Mouse (Mus musculus) liver, embryonic 14.5 days (tissue): ENCODE data around the gene Eif3d. TPM values are rescaled to one million over a fixed set of nuclear protein-coding genes. Genes with fewer than 3 reads are reported as not detected.

ENCODE experiments used
- ATAC-seq: fragments of 200-750 bp; cut with Nextera tagmentation; 2 replicates; pipeline ENCODE4 v1.8.0; 2017; ENCODE audit warnings: moderate number of reproducible peaks, mild to moderate bottlenecking, moderate library complexity; ENCODE audit not compliant: insufficient read depth
- DNase-seq, 3 experiments: peaks; one replicate each; pipeline ENCODE4 v3.0.0-alpha.2; 2012 to 2013; ENCODE audit warnings: low read depth in 3 of 3, low spot score in 3 of 3
- H3K27ac ChIP-seq: fragments of 300-500 bp; sonication (generic); 2 replicates; pipeline ENCODE4 v1.5.1; 2014; ENCODE audit warnings: moderate library complexity, mild to moderate bottlenecking, control low read depth, inconsistent platforms
- H3K27me3 ChIP-seq: fragments of 300-500 bp; sonication (generic); 2 replicates; pipeline ENCODE4 v1.6.1; 2014; ENCODE audit warnings: mild to moderate bottlenecking, low read length, moderate library complexity; ENCODE audit not compliant: control insufficient read depth, insufficient read depth
- H3K36me3 ChIP-seq: fragments of 300-500 bp; sonication (generic); replicated peaks from 2 replicates; pipeline ENCODE4 v1.6.1; 2014; ENCODE audit warnings: low read depth; ENCODE audit not compliant: control insufficient read depth, insufficient read depth
- H3K4me1 ChIP-seq, 2 experiments: fragments of 200-500 bp in 1 of 2; fragments of 300-500 bp in 1 of 2; sonication (generic) in 1 of 2; replicated peaks; 2 replicates each; pipeline ENCODE4 v1.6.1; 2012 to 2014; ENCODE audit warnings: antibody characterized with exemption in 1 of 2, inconsistent platforms in 1 of 2, low read length in 1 of 2; ENCODE audit not compliant: control insufficient read depth in 2 of 2, insufficient read depth in 2 of 2
- H3K4me2 ChIP-seq: fragments of 300-500 bp; sonication (generic); 2 replicates; pipeline ENCODE4 v1.6.1; 2014; ENCODE audit warnings: low read depth, mild to moderate bottlenecking, control low read depth, moderate library complexity
- H3K4me3 ChIP-seq, 2 experiments: fragments of 200-500 bp in 1 of 2; fragments of 300-500 bp in 1 of 2; sonication (generic) in 1 of 2; 2 replicates each; pipeline ENCODE4 v1.5.1; 2012 to 2014; ENCODE audit warnings: low read depth in 2 of 2, low read length in 2 of 2, mild to moderate bottlenecking in 2 of 2, control low read depth in 1 of 2, inconsistent platforms in 1 of 2, moderate library complexity in 1 of 2; ENCODE audit not compliant: insufficient read depth in 1 of 2
- H3K9ac ChIP-seq: fragments of 300-500 bp; sonication (generic); replicated peaks from 2 replicates; pipeline ENCODE4 v1.6.1; 2014; ENCODE audit warnings: mild to moderate bottlenecking, control low read depth, moderate library complexity
- H3K9me3 ChIP-seq: fragments of 300-500 bp; sonication (generic); 2 replicates; pipeline ENCODE4 v1.6.1; 2016; ENCODE audit warnings: low read length, mixed read lengths; ENCODE audit not compliant: control insufficient read depth
- CTCF ChIP-seq: IDR thresholded peaks from 2 replicates; pipeline ENCODE4 v1.5.1; 2016; ENCODE audit warnings: antibody characterized with exemption, low read depth, control low read depth
- EP300 ChIP-seq: IDR thresholded peaks from 2 replicates; pipeline ENCODE4 v1.6.1; 2016; ENCODE audit warnings: antibody characterized with exemption, low read depth
- WGBS: fragments of 180-500 bp; shearing (Covaris S2); extraction: QIAGEN DNeasy Blood & Tissue Kit; methylation state at CpG from one replicate; pipeline ENCODE4 v1.1.7; 2014; ENCODE audit not compliant: insufficient replicate concordance; 5-methylcytosine and 5-hydroxymethylcytosine counted together
- polyA plus RNA-seq, 2 experiments: library from polyadenylated mRNA; depleted of rRNA in 1 of 2; stranded (reverse) in 1 of 2; unstranded in 1 of 2; fragments of >200 nt; fragmentation: Nextera tagmentation in 1 of 2; extraction: Ambion mirVana in 1 of 2; gene quantifications; 2 replicates each; pipeline versions ENCODE4 v1.2.1 to v1.2.3; 2012 to 2014

Eif3d gene
- polyA plus RNA-seq, 2 experiments = 129 to 143 TPM

DNA sequence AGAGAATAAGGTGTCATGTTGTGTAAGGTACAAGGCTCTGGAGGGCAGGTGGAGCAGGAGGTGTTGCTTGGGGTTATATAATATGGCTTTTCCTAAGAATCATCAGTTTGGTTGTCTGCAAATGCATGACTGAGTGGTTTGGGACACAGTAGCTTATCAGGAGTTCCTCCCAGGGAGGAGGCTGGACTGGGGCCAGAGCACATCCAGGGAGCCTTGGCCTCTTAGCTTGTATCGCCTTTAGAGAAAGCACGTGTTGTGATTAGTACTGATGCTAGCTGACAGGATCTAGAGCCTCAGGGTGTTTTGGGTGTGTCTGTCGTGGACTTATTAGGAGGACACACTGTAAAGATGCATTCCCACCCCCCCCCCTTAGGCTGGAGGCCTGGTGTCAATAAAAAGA, 7.0 kb upstream of the Eif3d start:
- ATAC-seq = peak; percentile 57; the same call in 1 of the 2 replicates
- no peak overlapping the region for H3K9ac ChIP-seq
- H3K27me3 ChIP-seq = no peaks in the 10 kb centered on the region; the same call in 1 of the 2 replicates
- TF ChIP-seq EP300 (no peak), CTCF (no peak)
- peak overlapping the region in 1 of 2 experiments; percentile 25; a peak in 1 of 4 replicates for H3K4me3 ChIP-seq
- peak overlapping the region; percentile 45 for H3K4me2 ChIP-seq
- peaks cover 49 to 50% of the 10 kb centered on the region in 2 experiments for H3K4me1 ChIP-seq
- peak overlapping the region; percentile 49 for H3K27ac ChIP-seq
- H3K9me3 ChIP-seq = no peaks in the 10 kb centered on the region
- WGBS = 39% methylated on average over 3 of the region's 3 CpGs
- no peaks in the 10 kb centered on the region for H3K36me3 ChIP-seq
- DNase-seq = no peak

DNA sequence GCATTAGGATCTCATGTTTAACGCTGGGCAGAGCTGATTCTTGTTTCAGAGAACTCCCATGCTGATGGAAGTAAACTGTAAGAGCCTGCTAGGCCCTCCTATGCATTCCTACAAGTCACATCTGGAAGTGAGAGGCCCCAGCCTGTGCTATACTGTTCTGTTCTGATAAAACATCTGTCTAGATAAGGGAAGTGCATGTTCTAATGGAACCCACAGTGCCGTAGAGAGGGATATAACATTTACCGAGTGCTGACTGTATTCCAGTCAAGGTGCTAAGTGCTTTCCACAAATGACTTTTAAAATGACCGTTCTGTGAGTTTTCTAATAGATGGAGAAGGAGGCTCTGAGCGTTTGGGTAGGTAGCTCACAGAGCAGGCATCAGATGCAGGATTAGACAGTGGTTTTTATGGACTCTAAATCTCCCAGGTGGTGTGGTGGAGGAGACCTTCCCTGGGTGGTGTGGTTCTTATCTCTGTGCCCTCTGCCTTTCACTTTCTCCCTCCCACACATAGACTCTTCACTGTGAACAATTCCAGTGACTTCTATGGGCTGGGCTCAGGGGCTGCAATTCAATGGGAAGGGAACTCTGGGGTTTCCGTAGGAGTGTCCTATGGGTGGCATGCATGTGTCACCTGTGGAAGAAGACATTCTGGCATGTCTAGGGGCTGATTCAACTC, 3.7 kb upstream of the Eif3d start:
- TF ChIP-seq EP300 (peak; percentile 88), CTCF (no peak)
- peak overlapping the region; percentile 68 for H3K9ac ChIP-seq
- no peaks in the 10 kb centered on the region for H3K27me3 ChIP-seq
- H3K4me2 ChIP-seq = peak overlapping the region; percentile 77
- no peaks in the 10 kb centered on the region for H3K9me3 ChIP-seq
- H3K4me3 ChIP-seq = peak overlapping the region; percentile 14 to 37; a peak in 3 of 4 replicates
- H3K27ac ChIP-seq = peak overlapping the region; percentile 90
- DNase-seq (peak; percentile 61 to 66 (median 65)), ATAC-seq (peak; percentile 85)
- 29% methylated on average over 6 of the region's 6 CpGs for WGBS
- no peaks in the 10 kb centered on the region for H3K36me3 ChIP-seq
- peaks cover 64 to 65% of the 10 kb centered on the region in 2 experiments for H3K4me1 ChIP-seq

DNA sequence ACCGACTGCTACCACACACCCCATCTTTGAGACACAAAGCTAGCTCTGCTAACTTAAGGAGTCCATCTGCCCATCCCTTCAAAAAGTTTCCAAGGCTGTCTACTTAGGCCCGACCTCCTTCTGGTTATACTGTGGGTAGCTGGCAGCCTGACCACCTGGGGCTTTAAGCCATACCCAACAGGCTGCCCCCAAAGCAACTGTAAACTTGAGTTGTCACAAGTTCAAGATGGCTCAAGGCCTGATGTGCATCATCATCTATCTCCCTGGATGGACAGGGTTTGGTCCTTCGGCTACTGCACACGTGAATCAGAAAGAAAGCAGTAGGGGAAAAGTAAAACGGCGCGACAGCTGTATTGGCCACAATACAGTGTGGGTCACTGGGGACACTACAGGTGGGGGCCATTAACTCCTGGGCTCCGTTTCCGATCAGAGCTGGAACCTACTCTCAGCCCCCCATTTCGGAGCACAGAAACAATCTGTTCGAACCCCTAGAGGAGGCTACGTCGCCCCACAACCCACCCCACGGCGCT, 608 bp downstream of the Eif3d start:
- Histone ChIP-seq H3K36me3 (peaks cover 36% of the 10 kb centered on the region), H3K4me3 (peak overlapping the region; percentile 96 to 99), H3K27me3 (no peaks in the 10 kb centered on the region), H3K4me2 (peak overlapping the region; percentile 92), H3K4me1 (peaks cover 51 to 61% of the 10 kb centered on the region in 2 experiments), H3K9me3 (no peaks in the 10 kb centered on the region), H3K9ac (peak overlapping the region; percentile 99), H3K27ac (peak overlapping the region; percentile 96)
- under 1% methylated on average over 15 of the region's 15 CpGs for WGBS
- DNase-seq = no peak
- ATAC-seq = no peak; the same call in 1 of the 2 replicates
- no peak for TF ChIP-seq CTCF
- TF ChIP-seq EP300 = no peak

DNA sequence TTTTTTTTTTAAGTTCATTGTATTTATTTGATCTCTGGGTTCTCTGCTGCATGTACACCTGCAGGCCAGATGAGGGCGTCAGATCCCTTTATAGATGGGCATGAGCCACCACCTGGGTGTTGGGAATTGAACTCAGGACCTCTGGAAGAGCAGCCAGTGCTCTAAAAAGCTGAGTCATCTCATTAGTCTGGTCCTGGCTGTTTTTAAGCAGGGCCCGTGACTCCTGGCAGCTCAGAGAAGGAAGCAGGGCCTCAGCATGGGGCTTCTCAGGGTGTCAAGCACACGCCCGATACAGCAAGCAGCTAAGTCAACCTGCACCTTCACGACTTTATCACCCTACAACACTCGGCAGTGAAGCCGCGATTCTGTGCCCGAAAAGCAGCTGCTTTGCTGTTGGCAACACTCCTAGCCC, 5.5 kb downstream of the Eif3d start:
- Histone ChIP-seq H3K27ac (peak overlapping the region; percentile 95), H3K4me2 (peak overlapping the region; percentile 49), H3K36me3 (peaks cover 85% of the 10 kb centered on the region), H3K27me3 (no peaks in the 10 kb centered on the region), H3K4me1 (peaks cover 20 to 35% of the 10 kb centered on the region in 2 experiments), H3K4me3 (no peak overlapping the region), H3K9me3 (no peaks in the 10 kb centered on the region), H3K9ac (peak overlapping the region; percentile 14)
- WGBS = 19% methylated on average over 9 of the region's 9 CpGs
- TF ChIP-seq CTCF (no peak), EP300 (peak; percentile 67)
- peak; percentile 89 for ATAC-seq
- DNase-seq = peak; percentile 61 to 66 (median 64)

DNA sequence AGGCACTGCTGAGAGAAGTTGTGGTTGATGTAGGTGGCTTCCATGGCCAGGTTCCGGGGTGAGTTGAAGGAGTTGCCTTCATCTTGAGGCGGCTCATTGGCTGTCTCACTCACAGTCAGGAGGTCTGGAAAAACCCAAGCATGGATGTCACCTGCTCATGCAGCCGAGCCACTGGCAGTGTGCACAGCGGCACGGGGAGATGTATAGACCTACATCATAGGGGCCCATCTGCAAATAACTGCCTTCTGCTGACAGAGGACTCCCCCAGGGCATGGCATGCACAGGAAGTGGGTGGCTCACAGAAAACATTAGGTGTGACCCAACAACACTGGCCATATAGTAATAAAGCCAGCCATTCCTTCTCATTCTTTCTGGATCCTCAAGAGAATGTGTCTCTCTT, 8.2 kb downstream of the Eif3d start:
- H3K9me3 ChIP-seq = no peaks in the 10 kb centered on the region
- peaks cover 15 to 26% of the 10 kb centered on the region in 2 experiments for H3K4me1 ChIP-seq
- no peak overlapping the region for H3K4me2 ChIP-seq
- 89% methylated on average over 5 of the region's 5 CpGs for WGBS
- no peak overlapping the region for H3K9ac ChIP-seq
- H3K4me3 ChIP-seq = no peak overlapping the region
- ATAC-seq (no peak), DNase-seq (no peak)
- no peak overlapping the region for H3K27ac ChIP-seq
- no peak for TF ChIP-seq CTCF
- no peak for TF ChIP-seq EP300
- peaks cover 91% of the 10 kb centered on the region for H3K36me3 ChIP-seq
- H3K27me3 ChIP-seq = no peaks in the 10 kb centered on the region
